Mouse (Mus musculus): ENCODE measurements at regions not wholly inside any gene's neighbourhood (a gene's known extent, or its start where the extent isn't known, plus 50 kb on each side); places are given as distances from the start of the nearest gene placed in this dataset.
"Not testable (repeated sequence)": the region's sequence is repeated elsewhere in the genome, so short reads cannot be mapped to it uniquely, and the experiment has no call there.

GRCm38 (mm10) chr9:43857988-43858387 is 114.2 kb downstream of the Nectin1 start:
- DNase-seq (ENCODE audit: low spot score in 2 of 2), result no peak
- intact Hi-C loops (cut with DNase I), result no loop called here

DNA sequence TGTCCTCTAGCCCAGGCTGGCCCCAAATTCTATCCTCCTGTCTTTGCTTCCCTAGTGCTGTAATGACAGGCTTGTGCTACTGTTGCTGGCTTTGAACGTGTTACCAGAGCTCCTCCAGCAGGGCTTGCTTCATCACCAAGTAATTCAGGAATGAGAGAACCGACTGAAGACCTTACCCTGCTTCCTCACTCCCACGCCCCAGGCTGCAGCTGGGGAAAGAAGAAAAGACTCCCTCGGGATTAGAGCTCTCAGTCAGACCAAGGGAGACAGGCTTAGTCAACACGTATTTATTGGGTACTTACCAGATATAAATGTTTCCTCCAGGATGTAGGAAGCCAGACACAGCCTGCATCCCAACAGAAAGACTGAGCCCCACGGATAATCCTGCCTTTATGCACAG is 115.0 kb downstream of the Nectin1 start:
- intact Hi-C loops (cut with DNase I), result no loop called here
- DNase-seq (ENCODE audit: low spot score in 2 of 2), result no peak

DNA sequence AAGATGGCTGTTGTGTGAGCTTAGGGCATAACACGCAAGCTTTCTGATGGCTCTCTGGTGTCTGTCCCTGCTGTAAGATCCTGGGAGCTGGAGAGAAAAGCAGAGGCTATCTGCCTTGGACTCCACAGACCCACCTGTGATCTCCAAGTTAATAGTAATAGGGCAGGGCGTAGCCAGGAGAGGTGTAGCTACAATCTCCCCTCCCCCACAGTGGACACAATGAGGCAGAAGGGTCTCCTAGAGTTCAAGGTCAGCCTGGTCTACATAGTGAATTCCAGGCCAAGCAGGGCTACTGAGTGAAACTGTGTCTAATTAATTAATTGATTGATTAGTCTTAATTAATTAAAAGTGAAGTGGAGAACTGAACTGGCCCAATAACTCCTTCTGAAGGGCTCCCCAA is 116.5 kb downstream of the Nectin1 start:
- DNase-seq (ENCODE audit: low spot score in 2 of 2), result no peak
- intact Hi-C loops (cut with DNase I), result no loop called here

DNA sequence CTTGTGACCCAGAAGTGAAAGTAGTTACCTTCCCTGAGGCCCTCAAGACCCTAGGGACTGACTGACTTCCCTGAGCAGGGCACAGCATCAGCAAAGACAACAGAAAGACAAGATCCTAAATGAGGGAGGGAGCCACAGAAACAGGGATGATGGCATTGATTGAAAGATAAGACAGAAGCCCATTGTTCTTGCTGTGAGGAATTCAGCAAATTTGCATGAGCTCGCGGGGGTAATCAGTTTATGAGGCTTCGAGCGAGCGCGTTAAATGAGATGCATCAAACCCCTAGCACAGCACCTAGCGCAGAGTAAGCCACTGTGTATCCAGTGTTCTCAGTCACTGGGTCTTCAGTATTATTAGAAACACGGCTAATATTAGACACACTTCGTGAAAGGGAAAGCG is 117.6 kb downstream of the Nectin1 start:
- DNase-seq (ENCODE audit: low spot score in 2 of 2), result no peak
- intact Hi-C loops (cut with DNase I), result no loop called here

DNA sequence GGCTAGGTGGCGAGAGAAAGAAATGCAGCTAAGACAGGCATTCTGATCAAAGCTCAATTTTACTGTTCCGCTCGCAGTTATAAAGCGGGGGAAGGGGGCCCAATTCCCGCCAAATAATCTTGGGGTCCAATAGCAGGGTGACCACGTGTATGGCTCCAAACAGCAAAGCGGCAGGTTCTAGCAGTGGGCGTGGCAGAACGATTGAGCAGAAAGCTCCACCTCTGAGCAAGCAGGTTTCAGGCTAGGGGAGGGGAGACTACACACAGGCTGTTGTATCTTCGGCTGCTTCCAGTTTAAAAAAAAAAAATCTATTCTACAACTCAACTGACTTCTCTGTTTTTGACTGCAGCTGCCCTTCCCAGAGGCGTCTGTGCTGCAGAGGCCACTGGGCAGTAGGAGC is 118.2 kb downstream of the Nectin1 start:
- DNase-seq (ENCODE audit: low spot score in 2 of 2); intact Hi-C loops (cut with DNase I): not testable (repeated sequence)

DNA sequence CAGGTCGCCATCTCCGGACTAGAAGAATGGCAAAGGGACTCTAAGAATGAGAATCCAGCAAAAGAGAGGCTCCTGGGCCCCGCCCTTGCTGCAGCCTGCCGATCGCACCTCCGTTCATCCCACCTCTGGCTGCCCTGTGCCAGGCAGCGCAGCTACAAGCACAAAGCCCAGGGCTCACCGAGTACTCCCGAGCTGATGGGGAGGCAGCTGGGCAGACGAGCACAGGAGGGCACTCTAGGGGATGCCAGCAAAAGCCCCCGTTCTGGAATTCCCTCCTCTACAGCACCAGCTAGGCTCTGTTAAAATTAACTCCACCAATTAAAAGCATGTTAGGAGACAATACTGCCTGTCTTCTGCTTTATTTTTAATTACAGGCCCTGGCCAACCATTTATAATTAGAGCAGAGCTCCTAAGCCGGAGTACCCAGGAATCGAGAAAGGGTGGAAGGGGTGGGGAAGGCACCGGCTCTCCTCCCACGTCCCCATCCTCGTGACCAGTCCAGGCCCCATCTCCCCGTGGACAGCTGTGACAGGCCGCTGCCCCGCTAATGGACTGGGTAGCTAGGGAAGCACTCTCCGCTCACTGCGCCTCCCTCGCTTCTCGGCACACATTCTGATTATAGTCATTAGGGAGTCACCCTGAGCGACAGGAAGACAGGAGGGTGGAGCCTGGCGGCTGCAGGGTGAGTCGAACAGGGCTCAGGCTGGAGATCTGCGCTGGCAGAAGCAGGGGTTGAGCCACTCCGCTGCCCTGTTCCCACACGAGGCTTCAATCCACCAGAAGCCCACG is 120.0 kb downstream of the Nectin1 start:
- intact Hi-C loops (cut with DNase I), result no loop called here
- DNase-seq (ENCODE audit: low spot score in 2 of 2), result peak in 1 of 2 experiments; percentile 26

GRCm38 (mm10) chr9:43866802-43867201 is 123.0 kb downstream of the Nectin1 start:
- intact Hi-C loops (cut with DNase I), result no loop called here
- no peak for DNase-seq (ENCODE audit: low spot score in 2 of 2)

DNA sequence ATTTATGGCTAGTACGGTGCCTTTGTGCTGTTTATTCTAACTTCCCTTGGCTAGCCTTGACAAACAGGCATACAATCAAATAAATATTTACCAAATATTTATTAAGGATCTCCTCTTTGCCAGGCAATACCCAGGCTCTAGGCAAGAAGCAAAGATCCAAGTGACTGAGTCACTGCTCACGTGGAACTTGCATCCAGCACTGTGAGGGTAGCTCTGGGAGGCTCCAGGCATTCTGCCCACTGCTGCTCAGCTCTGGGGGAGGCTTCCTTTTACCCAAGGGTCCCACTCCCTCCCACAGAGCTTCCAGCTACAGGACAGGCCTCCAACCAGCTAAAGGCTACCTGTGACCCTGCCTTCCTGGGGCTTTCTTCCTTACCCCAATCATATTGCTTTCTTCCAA is 130.1 kb downstream of the Nectin1 start:
- DNase-seq (ENCODE audit: low spot score in 2 of 2), result no peak
- intact Hi-C loops (cut with DNase I), result no loop called here

DNA sequence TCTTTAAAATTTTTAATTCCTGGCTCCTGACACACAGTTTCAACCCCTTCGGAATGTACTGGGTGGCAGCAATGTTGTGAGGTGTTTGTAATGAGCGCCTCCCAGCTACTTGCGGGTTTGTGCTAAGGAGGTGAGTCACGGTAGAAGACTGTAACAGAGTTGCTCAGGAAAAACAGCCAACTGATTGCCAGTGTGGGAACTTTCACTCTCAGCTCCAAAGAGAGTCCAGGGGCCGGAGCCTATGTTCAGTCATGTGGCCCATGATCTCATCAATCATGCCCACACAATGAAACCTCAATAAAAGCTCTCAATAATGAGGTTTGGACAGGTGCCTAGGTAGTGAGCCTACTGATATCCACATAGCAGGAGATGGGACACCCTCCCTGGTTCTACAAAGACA is 130.5 kb downstream of the Nectin1 start:
- no peak for DNase-seq (ENCODE audit: low spot score in 2 of 2)
- intact Hi-C loops (cut with DNase I), result no loop called here

DNA sequence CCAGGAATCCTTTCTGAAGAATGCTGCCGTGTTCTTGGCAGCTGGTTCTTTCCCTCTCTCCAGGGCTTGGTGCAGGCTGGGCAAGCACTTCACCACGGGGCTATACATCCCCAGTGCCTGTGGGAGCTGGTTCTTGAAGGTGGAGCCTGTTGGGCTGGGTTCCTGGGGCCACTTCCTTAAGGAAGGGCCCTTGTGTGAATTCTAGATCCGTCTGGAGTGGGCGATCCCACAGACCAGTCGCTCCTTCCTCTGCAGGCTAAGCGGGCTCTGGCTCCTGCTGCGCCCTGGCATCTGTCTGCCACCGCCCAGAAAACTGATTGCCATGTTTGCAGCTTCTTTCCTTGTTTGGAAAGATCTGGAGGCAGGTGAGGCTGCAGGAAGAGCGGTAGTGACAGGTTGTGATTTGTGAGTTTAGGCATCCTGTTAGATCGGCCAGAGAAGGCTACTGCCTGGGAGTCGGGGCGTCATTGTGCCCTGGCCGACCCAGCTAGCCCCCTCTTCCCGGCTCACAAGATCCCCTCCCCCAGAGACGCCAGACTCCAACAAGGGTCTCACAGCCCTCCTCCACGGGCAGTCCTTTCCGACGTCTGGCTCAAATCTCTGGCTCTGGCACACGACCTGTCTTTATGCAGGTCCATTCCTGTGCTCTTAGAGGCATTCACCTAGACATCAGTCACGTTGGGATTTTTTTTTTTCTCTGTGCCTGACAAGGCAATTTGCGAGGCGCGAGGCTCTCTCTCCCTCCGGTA is 135.6 kb downstream of the Nectin1 start:
- intact Hi-C loops (cut with DNase I), result no loop called here
- peak; percentile 28 to 40 for DNase-seq (ENCODE audit: low spot score in 2 of 2)

DNA sequence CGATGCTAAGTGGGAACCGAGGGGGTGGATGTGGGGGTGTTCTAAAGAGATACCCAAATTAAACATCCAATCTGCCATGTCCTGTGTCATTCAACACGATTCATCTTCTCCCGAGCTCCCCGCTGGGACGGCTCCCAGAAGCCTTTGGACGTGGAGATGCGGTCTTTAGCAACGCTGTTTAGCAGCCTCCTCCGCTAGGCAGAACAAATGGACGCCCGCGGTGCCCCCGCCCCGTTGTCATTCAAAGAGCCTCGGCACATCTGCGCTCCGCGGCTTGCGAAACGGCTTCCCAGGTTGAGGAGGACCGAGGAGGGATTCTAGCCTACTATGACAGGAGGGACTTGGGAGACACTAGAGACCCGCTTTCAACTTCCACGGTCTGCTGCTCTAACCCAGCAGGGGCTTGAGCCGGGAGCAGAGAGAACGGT is 136.2 kb downstream of the Nectin1 start:
- intact Hi-C loops (cut with DNase I), result no loop called here
- peak; percentile 82 to 84 for DNase-seq (ENCODE audit: low spot score in 2 of 2)

GRCm38 (mm10) chr9:43893086-43893485 is 149.3 kb downstream of the Nectin1 start:
- intact Hi-C loops (cut with DNase I), result no loop called here
- no peak for DNase-seq (ENCODE audit: low spot score in 2 of 2)

DNA sequence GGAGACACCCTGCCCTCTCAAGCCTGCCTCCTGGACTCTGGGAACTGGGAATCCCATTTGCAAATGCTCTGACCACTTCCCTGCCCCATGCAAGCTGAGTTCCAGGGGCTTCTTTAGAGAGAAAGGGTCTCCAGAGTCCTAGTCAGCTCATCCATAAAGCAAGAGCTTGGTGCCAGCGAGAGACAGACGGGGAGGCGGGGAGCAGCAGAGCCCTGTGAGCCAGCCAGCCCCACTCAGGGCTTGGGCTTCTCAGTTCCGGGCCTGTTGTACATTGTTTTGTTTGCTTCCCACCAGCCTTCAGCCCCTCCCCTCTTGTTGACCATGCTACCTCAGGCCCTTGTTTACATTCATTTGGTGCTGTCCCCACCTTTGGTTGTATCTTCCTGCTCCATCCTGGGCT is 143.9 kb upstream of the Thy1 start:
- no peak for DNase-seq (ENCODE audit: low spot score in 2 of 2)
- intact Hi-C loops (cut with DNase I), result no loop called here

- intact Hi-C loops (cut with DNase I), result no loop called here
- DNase-seq (ENCODE audit: low spot score in 2 of 2), result no peak
These were observed 134.9 kb upstream of the Thy1 start for GRCm38 (mm10) chr9:43908325-43908724.

GRCm38 (mm10) chr9:43915015-43915414 is 128.2 kb upstream of the Thy1 start:
- intact Hi-C loops (cut with DNase I), result no loop called here

DNA sequence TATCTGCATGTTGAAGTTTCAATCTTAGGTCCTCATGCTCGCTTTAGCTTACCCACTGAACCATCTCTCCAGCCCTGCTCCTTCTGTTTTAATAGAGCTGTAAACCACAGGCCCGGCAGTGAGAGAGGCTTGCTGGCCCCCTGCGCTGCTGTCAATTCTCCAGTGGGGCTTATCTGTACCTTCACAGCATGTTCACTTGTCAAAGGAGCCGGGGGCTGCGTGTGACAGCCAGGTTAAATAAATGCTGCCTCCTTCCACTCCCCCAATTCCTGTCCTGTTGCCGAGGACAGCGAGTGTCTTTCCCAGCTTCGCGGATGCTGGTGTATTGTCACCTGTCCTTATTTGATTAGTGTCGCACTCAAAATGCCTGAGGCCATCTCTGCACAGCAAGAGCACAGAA is 125.7 kb upstream of the Thy1 start:
- intact Hi-C loops (cut with DNase I), result no loop called here
- no peak for DNase-seq (ENCODE audit: low spot score in 2 of 2)

More at GRCm38 (mm10) chr9:43915015-43915414, 128.2 kb upstream of the Thy1 start:
- no peak for DNase-seq (ENCODE audit: low spot score in 2 of 2)

DNA sequence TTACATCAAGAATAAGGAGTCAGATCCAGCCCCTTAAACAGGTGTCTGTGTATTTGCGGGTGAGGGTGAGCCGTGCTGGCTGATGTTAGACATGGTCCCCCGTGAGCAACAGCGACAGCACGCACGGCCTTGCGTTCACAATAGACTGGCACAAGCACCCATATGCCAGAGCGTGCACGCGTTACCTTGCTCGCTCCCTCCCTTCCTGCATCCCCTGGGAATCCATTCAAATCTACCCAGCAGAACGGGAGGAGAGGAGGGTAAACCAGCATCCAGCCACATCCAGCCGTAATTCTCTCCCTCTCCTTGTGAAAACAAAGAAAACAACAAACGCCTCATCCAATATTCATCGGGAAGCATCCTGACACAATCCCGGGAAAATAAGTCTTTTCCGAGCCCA is 124.2 kb upstream of the Thy1 start:
- intact Hi-C loops (cut with DNase I), result no loop called here
- DNase-seq (ENCODE audit: low spot score in 2 of 2), result no peak

GRCm38 (mm10) chr9:43920053-43920754 is 123.0 kb upstream of the Thy1 start:
- DNase-seq (ENCODE audit: low spot score in 2 of 2), result peak; percentile 72 to 73
- intact Hi-C loops (cut with DNase I), result loop anchor here (5.0 kb wide), 2 partner anchors 52 to 178 kb away; partner anchors contain the start of gene Nectin1

DNA sequence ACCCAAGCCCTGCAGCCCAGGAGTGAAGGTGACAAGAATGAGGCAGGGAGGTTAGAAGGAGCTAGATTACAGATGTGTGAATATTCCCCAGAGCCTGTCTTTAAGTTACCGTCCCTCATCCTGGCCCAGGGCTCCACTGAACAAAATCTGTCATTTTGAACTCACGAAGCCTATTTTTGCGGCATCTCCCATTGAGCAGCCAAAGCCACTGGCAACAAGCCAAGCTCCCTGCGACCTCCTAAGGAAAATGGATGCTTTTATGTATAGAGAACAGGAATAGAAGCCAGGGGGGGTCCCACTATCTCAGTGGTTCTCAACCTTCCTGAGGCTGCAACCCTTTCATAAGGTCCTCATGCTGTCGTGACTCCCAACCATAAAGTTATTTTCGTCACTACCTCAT is 121.0 kb upstream of the Thy1 start:
- no peak for DNase-seq (ENCODE audit: low spot score in 2 of 2)
- intact Hi-C loops (cut with DNase I), result loop anchor here (5.0 kb wide), 2 partner anchors 50 to 180 kb away; partner anchors contain the start of gene Nectin1

DNA sequence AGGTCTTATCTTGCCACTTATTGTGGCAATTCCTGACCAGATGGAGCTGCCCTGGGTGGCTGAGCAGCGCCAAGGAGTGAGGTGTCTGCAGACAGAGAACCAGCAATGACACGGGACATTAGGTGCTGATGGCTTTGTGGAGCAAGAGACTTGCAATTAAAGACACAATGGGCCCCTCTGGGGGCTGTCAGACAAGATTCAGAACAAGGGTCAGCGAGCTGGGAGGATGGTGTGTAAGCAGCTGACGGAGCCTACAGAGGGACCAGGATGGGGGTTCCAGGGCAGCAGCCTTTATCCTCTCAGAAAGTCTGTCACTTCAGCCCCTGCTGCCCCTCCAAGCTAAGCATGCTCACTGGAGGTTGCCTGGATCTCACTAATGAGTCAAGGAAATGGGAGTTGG is 120.1 kb upstream of the Thy1 start:
- no peak for DNase-seq (ENCODE audit: low spot score in 2 of 2)
- intact Hi-C loops (cut with DNase I), result loop anchor here (5.0 kb wide), 2 partner anchors 49 to 181 kb away; partner anchors contain the start of gene Nectin1

Measured in left cerebral cortex, postnatal 36 days (tissue).